Mouse (Mus musculus): ENCODE results near the gene Errfi1.

The Errfi1 gene

DNA sequence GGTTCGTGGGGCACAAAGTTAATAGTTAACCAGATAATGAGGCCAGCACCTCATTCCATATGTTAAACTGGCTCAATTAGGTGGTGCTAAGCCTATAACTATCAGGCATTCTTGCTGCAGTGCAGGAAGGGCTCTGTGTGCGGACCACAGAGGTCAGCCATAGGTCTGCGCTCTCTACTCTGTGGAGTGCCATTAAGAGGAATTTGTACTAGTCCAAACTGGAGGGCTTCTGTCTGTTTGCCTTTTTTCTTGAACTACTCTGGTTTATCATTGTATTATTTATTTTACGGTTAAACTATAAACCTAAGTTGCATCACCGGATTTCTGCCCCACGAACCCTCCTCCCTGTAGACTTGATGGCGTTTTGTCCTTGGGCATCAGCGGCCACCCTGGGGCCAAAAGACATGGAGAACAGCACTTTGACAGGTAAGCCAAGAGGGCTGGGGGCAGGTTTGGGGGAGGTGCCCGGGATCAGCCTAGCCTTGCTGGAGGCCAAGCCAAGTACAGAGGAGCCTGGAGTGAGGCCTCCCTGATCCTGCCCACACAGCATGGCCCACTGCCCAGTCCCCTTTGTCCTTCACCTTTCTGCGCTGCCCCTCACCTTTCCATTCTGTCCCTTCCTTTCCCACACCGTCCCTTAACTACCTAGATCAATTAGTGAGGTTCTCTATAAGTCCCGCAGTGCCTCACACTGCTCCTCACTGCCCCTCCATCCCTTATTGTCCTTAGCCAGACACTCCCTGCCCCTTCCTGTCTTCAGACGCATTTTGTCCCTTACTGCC, at the start of gene Errfi1:
Gene Errfi1, plus strand, starts transcription at position 240 of the 782 bp plus-strand sequence.
- DNase-seq: peak; percentile 26

DNA sequence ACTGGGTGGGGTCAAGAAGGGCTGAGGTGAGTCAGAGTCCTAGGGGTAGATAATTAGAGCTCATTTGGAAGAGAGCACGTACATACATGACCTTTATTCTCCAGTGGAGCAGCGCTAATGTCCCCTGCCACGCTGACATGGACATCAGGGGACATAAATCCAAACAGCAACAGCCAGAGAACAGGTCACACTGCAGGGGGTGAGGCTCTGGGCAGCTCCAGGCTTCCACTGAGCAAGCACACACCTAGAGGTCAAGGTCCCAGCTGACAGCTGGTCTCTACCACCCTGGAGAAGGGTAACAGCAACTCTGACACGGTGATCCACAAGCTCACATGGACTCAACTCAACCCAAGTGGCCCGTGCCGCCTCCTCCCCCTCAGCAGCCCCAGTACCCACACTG, 49.5 kb upstream of the Errfi1 start:
- no peak for DNase-seq

DNA sequence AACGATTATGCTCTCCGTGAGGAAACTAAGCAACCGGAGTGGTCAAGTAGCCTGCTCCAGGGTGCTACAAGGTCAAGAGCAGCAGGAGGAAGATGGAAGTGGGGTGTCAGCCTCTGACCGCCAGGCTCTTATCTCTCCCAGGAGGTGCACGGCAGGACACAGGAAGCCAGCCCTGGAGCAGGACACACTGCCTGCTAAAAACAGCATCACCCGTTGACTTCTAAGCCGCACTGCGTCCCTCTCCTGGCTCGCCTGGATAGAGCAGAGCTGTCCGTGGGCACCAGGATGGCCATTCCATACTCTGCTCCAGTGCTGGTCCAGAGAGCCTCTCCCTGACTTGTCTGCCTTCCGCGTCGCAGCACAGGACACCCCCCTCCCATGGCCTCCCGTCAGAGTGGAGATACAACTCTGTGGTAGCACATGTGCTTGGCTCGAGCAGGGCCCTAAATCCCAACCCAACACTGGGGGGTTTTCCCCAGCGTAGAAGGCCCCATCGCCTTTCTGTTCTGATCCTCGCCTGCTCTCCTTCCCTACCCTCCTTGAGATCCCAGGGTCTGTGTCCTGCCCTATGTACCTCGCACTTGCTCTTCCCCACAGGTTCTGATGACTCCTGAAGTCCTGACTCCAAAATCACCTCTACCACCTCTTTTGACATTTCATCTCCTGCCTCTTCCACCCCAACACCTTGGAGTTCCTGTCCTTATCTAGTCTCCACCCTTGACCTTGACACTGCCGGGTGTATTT, 45.8 kb upstream of the Errfi1 start:
- DNase-seq: no peak

DNA sequence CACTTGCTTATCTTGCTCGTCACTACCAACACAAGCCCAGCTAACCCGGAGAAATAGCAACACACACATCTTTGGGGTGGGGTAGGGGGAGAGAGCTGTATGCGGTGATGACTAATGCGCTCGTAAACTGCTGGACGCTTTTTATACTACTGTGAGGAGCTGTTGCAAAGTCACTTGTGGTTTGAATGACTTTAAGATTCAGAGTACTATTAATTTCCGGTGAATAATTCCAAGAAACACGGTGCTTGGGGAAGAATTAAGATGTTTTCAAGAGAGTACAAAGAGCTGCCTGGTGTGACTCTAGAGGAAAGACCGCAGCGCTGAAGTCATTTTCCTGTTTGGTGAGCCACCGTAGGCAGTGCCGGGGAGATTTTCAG, 45.3 kb upstream of the Errfi1 start:
- DNase-seq: no peak

DNA sequence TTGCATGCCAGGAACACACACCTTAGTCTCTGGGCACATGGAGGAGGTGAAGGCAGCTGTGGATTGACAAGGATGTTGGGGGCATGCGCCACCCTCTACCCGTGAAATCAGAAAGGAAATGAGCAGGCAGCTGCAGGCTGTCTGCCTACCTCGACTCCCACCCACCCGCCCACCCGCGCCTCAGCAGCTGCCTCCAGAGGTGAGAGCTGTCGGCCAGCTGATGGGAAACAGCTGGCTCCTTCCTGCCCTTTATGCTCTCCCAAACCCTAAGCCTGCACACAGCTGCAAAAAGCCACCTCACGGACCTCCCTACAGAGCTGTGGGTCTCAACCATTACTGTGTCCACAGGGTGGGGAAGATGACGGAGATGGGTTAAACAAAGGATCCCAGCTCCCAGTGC, 44.4 kb upstream of the Errfi1 start:
- no peak for DNase-seq

DNA sequence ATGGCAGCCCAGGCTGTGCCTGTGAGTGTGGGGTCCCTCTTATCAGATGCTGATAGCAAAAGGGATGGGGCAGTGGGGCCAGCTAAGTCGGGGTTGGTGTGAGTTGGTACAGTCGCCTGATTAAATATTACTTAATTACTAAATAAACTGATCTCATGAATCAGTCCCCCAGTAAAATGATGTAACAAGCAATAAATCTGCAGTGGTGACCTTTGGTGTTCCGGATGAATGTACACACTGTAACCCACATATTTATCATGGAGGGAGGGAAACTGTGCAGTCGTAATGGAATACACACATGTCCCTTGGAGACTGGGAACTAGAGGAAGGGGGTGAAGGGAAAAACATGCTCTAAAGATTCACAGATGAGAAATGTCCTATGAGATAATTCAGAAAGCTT, 38.6 kb upstream of the Errfi1 start:
- no peak for DNase-seq

DNA sequence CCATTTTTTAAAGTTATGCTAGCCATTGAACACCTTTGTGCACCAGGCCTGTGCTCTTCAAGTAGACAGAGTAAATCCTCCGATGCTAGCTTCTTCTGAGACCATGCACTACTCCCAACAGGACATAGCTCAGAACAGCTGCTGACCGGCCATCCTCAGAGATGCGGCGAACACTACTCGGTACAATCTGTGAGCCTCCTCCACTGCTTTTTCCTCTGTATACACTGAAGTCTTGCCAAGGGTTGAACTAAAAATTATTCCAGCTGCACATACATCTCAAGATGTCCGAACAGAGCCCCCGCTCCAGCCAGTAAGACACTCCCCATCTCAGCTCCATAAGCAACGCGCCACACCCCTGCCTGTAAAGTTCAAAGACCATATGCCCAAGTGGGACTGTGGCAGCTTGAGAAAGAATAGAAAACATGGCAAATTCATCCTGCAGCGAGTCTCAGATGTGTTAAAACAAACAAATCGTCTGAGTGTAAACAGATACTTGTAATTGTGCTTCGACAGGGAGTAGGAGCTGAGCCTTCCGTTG, 37.2 kb upstream of the Errfi1 start:
- DNase-seq: no peak

DNA sequence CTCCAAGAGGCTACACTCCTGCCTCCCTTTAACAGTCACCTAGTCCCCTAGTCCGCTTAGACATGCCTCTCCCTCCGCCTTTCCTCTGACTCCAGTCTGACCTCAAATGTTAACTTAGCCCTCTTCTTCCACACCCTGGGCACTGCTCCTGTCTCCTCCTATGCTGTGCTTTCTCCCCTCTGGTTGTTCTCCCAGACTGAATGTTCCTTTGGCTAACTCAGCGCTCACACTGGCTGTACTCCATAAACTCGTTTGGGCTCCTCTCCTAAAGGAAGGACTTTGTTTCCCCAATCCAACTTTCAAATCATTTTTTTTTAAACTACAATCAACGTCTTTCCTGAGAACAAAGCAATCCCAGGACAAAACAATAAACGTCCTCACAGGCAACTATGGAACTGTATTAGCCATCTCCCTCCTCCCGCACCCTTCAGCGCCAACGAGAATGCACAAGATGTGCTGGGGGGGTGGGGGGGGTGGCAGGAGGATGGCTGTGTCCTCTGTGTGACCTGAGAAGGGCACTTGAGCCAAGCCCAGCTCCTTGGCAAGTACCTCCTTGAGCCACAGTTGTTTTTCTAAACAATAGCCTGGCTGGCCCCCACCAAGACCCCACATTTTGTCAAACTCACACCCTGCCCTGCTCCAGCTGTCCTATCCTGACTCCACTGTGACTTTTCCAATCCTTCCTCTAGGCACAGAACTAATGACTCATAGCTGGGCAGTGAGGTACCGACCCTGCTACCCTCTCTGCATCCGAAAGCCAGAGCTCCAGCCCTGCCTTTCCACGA, 34.4 kb upstream of the Errfi1 start:
- no peak for DNase-seq

DNA sequence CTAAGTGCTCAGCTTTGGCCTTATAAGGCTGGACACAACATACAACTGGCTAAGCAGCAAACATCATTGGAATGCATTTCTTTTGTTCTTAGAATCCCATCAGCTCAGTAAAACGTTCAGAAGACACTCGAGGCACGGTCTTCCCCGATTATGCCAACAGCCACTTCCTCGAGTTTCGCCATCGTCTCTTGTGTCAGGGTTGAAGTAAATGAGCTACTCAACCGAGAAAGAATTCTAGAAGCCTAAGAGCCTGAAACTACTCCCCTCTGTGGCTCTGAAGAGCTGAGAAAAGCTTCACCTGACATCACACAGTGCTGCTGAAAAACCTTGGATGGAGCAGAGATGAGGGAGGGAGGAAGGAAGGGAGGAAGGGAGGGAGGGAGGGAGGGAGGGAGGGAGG, 32.3 kb upstream of the Errfi1 start:
- DNase-seq: no peak

DNA sequence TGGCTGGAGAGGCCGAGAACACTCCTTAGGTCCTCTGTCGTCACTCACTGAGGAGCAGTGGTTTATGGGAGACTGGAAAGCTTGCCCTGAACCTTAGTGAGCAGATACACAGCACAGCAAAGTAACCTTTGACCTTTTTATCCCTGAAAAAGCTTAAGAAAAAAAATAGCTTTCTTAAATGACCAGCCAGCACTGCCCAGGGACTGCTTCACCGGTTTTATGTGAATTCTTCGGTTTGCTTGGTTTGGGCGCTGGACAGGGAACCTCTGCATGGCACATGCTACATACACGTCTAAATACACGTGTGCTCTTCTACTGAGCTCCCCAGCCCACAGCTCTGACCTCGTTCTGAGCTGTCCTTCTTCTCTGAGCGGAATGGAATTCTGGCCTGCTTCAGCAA, 31.1 kb upstream of the Errfi1 start:
- DNase-seq: no peak

DNA sequence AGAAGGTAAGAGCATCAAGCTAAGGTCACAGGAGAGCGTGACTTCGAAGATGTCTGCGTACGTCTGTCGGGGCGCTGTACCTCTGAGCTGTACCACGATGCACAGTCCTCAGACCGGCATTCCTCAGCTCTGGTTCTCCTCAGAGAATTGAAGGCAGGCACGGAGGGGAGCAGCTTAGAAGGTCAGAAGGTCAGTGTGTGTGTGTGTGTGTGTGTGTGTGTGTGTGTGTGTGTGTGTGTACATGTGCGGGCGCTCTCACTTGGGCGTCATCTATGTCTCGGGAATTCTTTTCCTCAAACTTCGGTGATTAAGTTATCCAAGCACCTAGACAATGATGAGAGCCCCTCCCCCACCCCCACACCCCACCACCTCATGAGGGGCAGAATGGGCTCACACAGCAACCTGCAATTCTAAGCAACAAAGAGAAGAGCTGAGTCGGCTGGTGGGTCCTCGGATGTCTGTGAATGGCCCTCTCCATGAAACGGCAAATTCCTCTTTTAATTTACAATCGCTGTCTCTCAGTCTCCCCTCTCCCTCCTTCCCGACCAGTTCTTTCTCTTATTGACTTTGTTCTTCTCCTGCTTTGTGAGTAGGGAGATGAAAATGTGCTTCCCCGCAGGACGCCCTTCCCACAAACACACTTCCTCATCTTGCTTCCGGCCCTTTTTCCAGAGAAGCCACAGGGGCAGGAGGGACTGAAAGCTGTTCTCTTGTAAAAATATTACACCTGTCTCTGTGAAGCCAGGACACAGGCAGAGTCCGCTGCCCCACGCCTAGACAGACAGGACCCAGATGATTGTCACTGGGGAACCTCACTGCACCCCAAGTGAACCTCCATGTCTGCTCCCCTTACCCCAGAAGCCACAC, 29.9 kb upstream of the Errfi1 start:
- DNase-seq: no peak

DNA sequence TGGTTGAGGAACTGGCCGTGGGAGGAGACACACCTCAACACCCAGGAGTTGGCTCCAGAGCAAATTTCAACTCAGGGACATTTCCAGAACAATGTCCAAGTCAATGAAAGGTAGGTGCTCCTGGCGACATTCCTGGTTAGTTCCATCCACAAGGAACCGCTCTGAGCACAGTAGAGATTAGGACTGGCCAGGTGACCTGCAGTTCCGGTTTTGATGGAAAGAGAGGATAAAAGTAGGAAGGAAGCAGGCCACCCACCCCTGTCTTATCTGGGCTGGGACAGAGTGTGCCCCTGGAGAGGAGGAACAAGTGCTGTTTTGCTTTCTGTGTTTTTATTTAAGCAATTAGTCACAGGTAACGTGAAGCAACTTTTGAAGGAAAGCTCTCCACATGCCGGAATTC, 28.8 kb upstream of the Errfi1 start:
- DNase-seq: no peak

DNA sequence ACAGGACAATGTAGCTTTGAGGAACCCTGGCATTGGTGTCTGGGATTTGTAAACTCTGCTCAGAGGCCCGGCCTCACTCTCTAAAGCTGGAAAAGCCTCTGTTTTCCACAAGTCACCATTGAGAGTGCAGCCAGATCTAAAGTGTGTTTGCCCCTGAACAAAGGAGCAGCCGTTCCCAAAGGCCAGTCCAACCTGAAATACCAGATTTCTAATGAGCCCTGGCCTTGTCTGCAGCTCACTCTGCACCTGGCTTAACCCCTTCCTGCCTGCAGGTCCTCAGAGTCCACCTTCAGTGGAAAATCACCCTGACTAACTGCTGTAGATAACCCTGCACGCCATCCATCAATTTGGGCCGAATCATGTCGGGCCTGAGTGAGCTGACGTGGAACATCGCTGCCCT, 28.2 kb upstream of the Errfi1 start:
- no peak for DNase-seq

DNA sequence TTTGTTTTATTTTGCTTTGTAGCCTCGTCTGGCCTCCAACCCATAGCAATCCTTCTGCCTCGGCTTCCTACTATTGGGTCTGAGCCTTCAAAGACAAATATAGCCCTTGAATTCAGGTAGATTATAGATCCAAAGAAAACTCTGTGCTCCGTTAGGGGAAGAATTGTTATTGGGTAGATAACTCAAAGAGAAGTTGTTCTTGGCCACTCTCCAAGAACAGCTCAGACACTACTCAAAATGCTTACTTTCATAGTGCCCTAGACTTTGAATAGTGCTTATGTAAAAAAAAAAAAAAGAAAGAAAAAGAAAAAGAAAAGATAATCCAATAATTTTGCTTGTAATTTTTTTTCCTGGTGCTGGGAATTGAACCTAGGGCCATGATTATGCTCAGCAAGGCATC, 22.4 kb upstream of the Errfi1 start:
- no peak for DNase-seq

DNA sequence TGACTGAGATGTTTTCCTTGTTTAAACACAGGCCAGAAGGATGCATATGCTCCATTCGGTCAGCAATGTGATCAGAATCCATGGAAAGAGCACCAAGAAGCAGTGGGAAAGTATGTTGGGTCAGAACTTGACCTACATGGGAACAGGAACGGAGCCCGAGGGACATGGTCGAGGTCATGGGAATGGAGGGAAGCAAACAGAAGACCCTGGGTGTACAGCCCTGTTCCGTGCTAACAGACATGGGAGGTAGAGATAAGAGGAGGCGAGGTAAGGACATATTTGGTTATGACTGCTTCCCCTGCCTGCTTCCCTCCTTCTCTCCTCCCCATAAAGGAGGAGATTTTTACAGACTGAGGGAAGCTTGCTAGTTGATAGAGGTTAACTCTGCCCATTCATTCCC, 21.8 kb upstream of the Errfi1 start:
- no peak for DNase-seq

DNA sequence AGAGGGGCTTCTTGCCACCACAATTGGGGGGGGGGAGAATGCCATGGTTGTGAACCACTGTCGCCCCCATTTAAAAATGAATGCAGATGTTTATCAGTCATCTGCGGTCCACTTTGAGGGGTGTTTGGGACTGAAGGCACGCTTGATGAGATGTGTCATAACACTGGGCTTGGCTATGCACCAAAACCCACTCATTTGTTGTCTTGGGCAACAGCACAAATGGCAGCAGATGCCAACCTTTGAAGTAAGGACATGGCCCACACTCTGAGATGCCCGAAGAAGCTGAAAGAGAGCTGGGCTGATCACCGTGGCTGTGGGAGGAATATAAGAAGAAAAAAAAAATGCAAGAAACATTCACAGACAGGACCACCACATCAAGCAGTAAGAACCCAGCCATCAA, 18.6 kb upstream of the Errfi1 start:
- DNase-seq: no peak

DNA sequence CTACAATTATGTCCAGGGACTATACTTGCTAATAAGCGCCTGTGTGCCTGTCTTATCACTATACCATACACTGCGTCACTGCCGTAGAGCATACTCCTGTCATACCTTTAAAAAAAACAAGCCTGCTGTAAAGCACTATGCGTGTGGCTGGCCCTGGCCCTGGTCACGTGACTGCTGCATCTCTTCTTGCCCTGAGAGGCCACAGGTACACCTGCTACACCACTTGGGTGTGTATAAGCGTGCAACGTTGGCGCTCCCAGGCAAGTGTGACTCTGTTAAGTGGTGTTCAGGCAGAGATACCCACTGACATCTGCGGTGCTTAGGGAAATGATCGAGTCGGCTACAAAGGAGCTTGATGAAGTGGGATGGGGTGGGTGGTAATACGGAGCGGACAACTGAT, 17.5 kb upstream of the Errfi1 start:
- DNase-seq: no peak

DNA sequence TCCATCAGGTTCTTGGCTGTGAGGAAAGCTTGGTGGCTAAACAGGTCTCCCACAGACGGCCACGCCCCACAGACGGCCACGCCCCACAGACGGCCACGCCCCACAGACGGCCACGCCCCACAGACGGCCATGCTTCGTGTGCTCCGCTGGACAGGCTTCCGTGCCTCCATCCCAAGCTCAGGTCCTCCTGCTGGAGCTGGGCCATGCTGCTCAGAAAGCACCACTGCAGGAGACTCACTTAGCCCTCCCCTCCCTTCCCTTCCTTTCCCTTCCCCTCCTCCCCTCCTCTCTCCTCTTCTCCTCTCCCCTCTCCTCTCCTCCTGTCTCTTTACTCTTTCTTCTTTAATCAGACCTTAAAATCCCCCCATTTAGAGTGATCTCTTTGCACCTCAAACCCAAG, 16.8 kb upstream of the Errfi1 start:
- no peak for DNase-seq

DNA sequence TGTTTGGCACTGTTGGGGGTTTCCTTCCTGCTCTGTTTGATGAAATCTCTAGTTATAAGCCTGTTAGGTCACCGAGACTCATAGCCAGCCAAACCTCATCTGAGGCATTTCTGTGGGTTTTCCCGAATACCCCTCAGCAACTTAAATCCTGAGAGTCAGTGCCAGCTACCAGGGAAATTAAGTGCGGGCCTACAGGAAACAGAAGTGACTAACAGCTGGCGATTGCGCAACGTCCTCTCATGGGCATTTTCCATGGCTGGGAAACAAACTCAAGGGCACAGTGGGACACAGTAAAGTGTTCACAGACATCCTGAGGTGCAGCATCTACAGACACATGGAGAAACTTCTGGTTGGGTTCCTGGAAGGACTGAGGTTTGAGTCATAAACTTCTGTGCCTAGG, 16.3 kb upstream of the Errfi1 start:
- no peak for DNase-seq

DNA sequence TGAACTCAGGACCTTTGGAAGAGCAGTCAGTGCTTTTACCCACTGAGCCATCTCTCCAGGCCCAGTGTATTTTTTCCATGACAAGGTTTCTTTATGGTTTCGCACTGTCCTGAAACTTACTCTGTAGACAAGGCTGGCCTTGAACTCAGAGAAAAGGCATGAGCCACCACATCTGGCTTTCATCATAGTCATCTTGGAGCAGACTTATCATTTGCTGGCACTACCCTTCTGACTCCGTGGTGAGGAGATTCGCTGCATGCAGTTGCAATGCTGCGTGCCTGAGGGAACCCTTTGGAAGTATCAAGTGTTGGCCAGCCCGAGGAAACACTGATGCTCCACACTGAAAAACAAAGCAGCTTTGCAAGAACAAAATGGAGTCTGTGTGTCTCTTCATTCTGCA, 11.7 kb upstream of the Errfi1 start:
- no peak for DNase-seq

DNA sequence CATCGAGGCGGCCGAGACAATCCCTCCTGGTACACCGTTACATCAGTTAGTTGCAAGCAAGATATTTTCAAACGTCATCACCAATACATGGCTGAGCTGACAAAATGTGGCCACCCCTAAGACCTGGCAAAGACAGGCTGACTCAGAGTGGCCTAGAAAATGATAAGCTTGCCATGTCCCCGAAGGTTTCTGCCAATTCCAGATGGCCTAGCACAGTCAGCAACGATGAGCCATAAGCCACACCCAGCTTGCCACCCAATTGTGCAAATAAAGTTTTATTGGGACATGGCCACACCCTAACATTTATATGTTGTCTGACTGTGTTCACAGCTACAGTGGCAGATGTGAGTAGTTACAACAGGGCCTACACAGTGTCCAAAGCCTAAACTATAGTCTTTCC, 10.5 kb upstream of the Errfi1 start:
- DNase-seq: no peak

DNA sequence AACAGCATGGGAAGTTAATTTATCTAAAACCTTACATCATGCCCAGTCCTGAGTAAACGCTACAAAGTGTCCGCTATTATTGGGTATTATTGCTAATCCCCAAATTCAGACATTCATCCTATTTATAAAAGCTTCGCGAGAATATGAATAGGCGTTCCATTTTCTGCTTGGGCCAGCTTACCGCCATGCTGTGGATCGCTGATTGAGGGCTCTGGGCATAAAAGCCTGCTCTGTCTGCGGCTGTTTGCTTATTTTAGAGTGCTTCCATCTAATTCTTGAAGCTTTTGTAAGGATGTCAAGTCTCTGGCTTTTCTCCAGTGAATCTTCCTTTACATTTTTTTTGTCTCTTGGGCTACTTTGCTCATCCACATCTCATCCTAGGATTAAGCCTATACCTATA, 7.4 kb upstream of the Errfi1 start:
- no peak for DNase-seq

DNA sequence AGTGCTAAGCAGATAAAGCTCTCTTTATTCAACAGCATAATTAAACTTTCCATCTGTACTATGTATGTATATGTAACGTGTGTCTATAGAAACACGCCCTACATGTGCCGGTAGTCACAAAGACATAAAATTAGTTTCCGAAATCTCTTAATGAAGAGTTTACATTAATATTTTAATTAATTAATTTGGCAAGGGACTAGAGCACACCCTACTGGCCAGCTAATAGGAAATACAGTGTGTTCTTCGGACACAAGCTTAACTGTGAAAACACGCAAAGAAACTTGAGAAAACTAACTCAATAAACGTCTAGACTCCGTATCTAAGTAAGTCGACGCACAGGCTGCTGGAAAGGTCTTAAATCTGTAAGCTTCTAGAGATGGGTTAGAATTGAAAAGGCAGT, 3.8 kb upstream of the Errfi1 start:
- DNase-seq: no peak

All from cerebellum, adult 8-10 months (tissue).